Mouse (Mus musculus) testis, adult 2 months (tissue): ENCODE measurements around the gene Casz1. TPM values are rescaled to one million over a fixed set of nuclear protein-coding genes. Genes with fewer than 3 reads are reported as not detected.

Experiments
- H3K27ac ChIP-seq: fragments of 200-500 bp; 2 replicates; pipeline ENCODE4 v1.5.1; 2012; ENCODE audit warnings: low read depth, low read length; ENCODE audit not compliant: control insufficient read depth, insufficient read depth
- H3K27me3 ChIP-seq: fragments of 200-500 bp; 2 replicates; pipeline ENCODE4 v1.6.1; 2012; ENCODE audit warnings: mild to moderate bottlenecking, low read length, moderate library complexity; ENCODE audit not compliant: control insufficient read depth, insufficient read depth
- H3K36me3 ChIP-seq: fragments of 200-500 bp; 2 replicates; pipeline ENCODE4 v1.6.1; 2012; ENCODE audit warnings: mild to moderate bottlenecking, low read length; ENCODE audit not compliant: control insufficient read depth, insufficient read depth
- H3K4me1 ChIP-seq: fragments of 200-500 bp; 2 replicates; pipeline ENCODE4 v1.6.1; 2012; ENCODE audit warnings: low read length; ENCODE audit not compliant: control insufficient read depth, insufficient read depth
- H3K4me3 ChIP-seq: fragments of 200-500 bp; 2 replicates; pipeline ENCODE4 v1.5.1; 2012; ENCODE audit warnings: low read depth, mild to moderate bottlenecking, low read length, moderate library complexity, mixed read lengths; ENCODE audit not compliant: control insufficient read depth
- CTCF ChIP-seq: fragments of 200-500 bp; IDR thresholded peaks from 2 replicates; pipeline ENCODE4 v1.5.1; 2012; ENCODE audit warnings: low read depth, mild to moderate bottlenecking, inconsistent platforms, low read length, moderate library complexity; ENCODE audit not compliant: control insufficient read depth, insufficient read depth, insufficient replicate concordance
- POLR2A ChIP-seq: fragments of 200-500 bp; IDR thresholded peaks from 2 replicates; pipeline ENCODE4 v1.6.1; 2012; ENCODE audit warnings: low read depth, mild to moderate bottlenecking, inconsistent platforms, low read length, moderate library complexity; ENCODE audit not compliant: control insufficient read depth
- polyA plus RNA-seq: library from polyadenylated mRNA; depleted of rRNA; stranded (reverse); fragments of >200 nt; gene quantifications from 2 replicates; pipeline ENCODE4 v1.2.3, GENCODE M21; 2012

Gene Casz1
- polyA plus RNA-seq, 1 experiment: 8.5 TPM

GRCm38 (mm10) chr4:148869566-148869965 lies 65.3 kb downstream of the Casz1 start:
- no peaks in the 10 kb centered on the region for H3K27me3 ChIP-seq
- H3K4me1 ChIP-seq: peaks cover 14% of the 10 kb centered on the region
- TF ChIP-seq CTCF (no peak), POLR2A (no peak)
- no peaks in the 10 kb centered on the region for H3K36me3 ChIP-seq
- H3K4me3 ChIP-seq: no peak overlapping the region
- no peak overlapping the region for H3K27ac ChIP-seq

- TF ChIP-seq POLR2A: no peak
- no peak for TF ChIP-seq CTCF
- Histone ChIP-seq H3K27me3 (no peaks in the 10 kb centered on the region), H3K36me3 (no peaks in the 10 kb centered on the region), H3K27ac (no peak overlapping the region), H3K4me3 (no peak overlapping the region), H3K4me1 (peaks cover 14% of the 10 kb centered on the region)
These were observed 66.3 kb downstream of the Casz1 start for GRCm38 (mm10) chr4:148870496-148870895.

GRCm38 (mm10) chr4:148871751-148872334 lies 67.6 kb downstream of the Casz1 start:
- peaks cover 14% of the 10 kb centered on the region for H3K4me1 ChIP-seq
- H3K4me3 ChIP-seq: no peak overlapping the region
- TF ChIP-seq POLR2A (no peak), CTCF (no peak)
- H3K27ac ChIP-seq: no peak overlapping the region
- no peaks in the 10 kb centered on the region for H3K27me3 ChIP-seq
- H3K36me3 ChIP-seq: no peaks in the 10 kb centered on the region

GRCm38 (mm10) chr4:148872372-148872771 lies 68.1 kb downstream of the Casz1 start:
- Histone ChIP-seq H3K27me3 (no peaks in the 10 kb centered on the region), H3K27ac (no peak overlapping the region), H3K36me3 (no peaks in the 10 kb centered on the region), H3K4me3 (no peak overlapping the region), H3K4me1 (peaks cover 14% of the 10 kb centered on the region)
- TF ChIP-seq POLR2A (no peak), CTCF (no peak)

- no peak overlapping the region for H3K27ac ChIP-seq
These were observed 68.6 kb downstream of the Casz1 start for GRCm38 (mm10) chr4:148872783-148873182.

GRCm38 (mm10) chr4:148876166-148876565 lies 71.9 kb downstream of the Casz1 start:
- Histone ChIP-seq H3K36me3 (no peaks in the 10 kb centered on the region), H3K4me3 (no peak overlapping the region), H3K4me1 (peaks cover 5% of the 10 kb centered on the region; the same call in 1 of the 2 replicates), H3K27me3 (no peaks in the 10 kb centered on the region), H3K27ac (no peak overlapping the region)
- TF ChIP-seq CTCF (no peak), POLR2A (no peak)

More at GRCm38 (mm10) chr4:148872783-148873182, 68.6 kb downstream of the Casz1 start:
- H3K4me1 ChIP-seq: peaks cover 14% of the 10 kb centered on the region
- no peaks in the 10 kb centered on the region for H3K36me3 ChIP-seq
- H3K27me3 ChIP-seq: no peaks in the 10 kb centered on the region
- TF ChIP-seq POLR2A (no peak), CTCF (no peak)
- H3K4me3 ChIP-seq: no peak overlapping the region

- Histone ChIP-seq H3K27me3 (no peaks in the 10 kb centered on the region), H3K4me3 (no peak overlapping the region), H3K4me1 (peaks cover 5% of the 10 kb centered on the region; the same call in 1 of the 2 replicates), H3K36me3 (no peaks in the 10 kb centered on the region), H3K27ac (no peak overlapping the region)
- TF ChIP-seq CTCF (no peak), POLR2A (no peak)
These were observed 72.6 kb downstream of the Casz1 start for GRCm38 (mm10) chr4:148876867-148877266.

GRCm38 (mm10) chr4:148878192-148878983 lies 74.2 kb downstream of the Casz1 start:
- Histone ChIP-seq H3K27ac (no peak overlapping the region), H3K4me1 (peaks cover 5% of the 10 kb centered on the region; the same call in 1 of the 2 replicates), H3K27me3 (no peaks in the 10 kb centered on the region), H3K4me3 (no peak overlapping the region), H3K36me3 (no peaks in the 10 kb centered on the region)
- TF ChIP-seq POLR2A: no peak
